Mouse (Mus musculus) forebrain, embryonic 12.5 days (tissue): Measurements from ENCODE around the gene Adad1. TPM values are rescaled to one million over a fixed set of nuclear protein-coding genes. Genes with fewer than 3 reads are reported as not detected.

Source experiments
- polyA plus RNA-seq: library from polyadenylated mRNA; unstranded; fragments of >200 nt; fragmentation: Nextera tagmentation; extraction: Ambion mirVana; gene quantifications from 2 replicates; pipeline ENCODE4 v1.2.1, GENCODE M21; 2016

The Adad1 gene
- polyA plus RNA-seq, 1 experiment from 2014 or later: 0.56 TPM

Other genes with a start within 250 kb of the Adad1 start
- 47.8 and 57.0 TPM in 2 replicates for gene 4932438A13Rik, start 200.4 kb upstream of the Adad1 start, polyA plus RNA-seq
- gene Il2, start 62.4 kb downstream of the Adad1 start, polyA plus RNA-seq: 0.50 and 0.77 TPM in 2 replicates
- not detected in 2 replicates for gene Il21, start 169.1 kb downstream of the Adad1 start, polyA plus RNA-seq
- 7.1 and 8.0 TPM in 2 replicates for gene Bbs12, start 249.0 kb downstream of the Adad1 start, polyA plus RNA-seq
- 2.1 and 2.9 TPM in 2 replicates for gene Cetn4, start 249.2 kb downstream of the Adad1 start, polyA plus RNA-seq